Mouse (Mus musculus) ES-E14 (cell line): ENCODE measurements at regions not wholly inside any gene's neighbourhood (a gene's known extent, or its start where the extent isn't known, plus 50 kb on each side); places are given as distances from the start of the nearest gene placed in this dataset.

Experiments used
- DNase-seq: peaks from one replicate; pipeline ENCODE4 v3.0.0-alpha.2; 2013; ENCODE audit warnings: low read depth, low spot score
- H3K27ac ChIP-seq: 2 replicates; pipeline ENCODE4 v1.5.1; 2012; ENCODE audit warnings: low read depth, mild to moderate bottlenecking, low read length, moderate library complexity, mixed read lengths; ENCODE audit not compliant: poor library complexity, insufficient read depth, severe bottlenecking
- H3K36me3 ChIP-seq: 2 replicates; pipeline ENCODE4 v1.6.1; 2012; ENCODE audit warnings: mild to moderate bottlenecking, low read length, moderate library complexity, mixed read lengths; ENCODE audit not compliant: control insufficient read depth, poor library complexity, insufficient read depth, severe bottlenecking
- H3K4me1 ChIP-seq, 2 experiments: fragments of 150-350 bp in 1 of 2; sonication (generic) in 1 of 2; 2 replicates each; pipeline ENCODE4 v1.6.1; 2012; ENCODE audit warnings: low read length in 2 of 2, mild to moderate bottlenecking in 1 of 2, mixed read lengths in 1 of 2; ENCODE audit not compliant: control insufficient read depth in 2 of 2, insufficient read depth in 2 of 2, poor library complexity in 1 of 2
- H3K4me3 ChIP-seq, 2 experiments: fragments of 150-350 bp in 1 of 2; sonication (generic) in 1 of 2; 2 replicates each; pipeline ENCODE4 v1.5.1; 2012; ENCODE audit warnings: low read length in 2 of 2, low read depth in 1 of 2, mild to moderate bottlenecking in 1 of 2, mixed read lengths in 1 of 2; ENCODE audit not compliant: insufficient read depth in 1 of 2, poor library complexity in 1 of 2, severe bottlenecking in 1 of 2
- H3K9ac ChIP-seq: 2 replicates; pipeline ENCODE4 v1.6.1; 2012; ENCODE audit warnings: low read depth, mild to moderate bottlenecking, low read length, mixed read lengths; ENCODE audit not compliant: poor library complexity, insufficient read depth, severe bottlenecking
- H3K9me3 ChIP-seq: fragments of 150-350 bp; sonication (generic); 2 replicates; pipeline ENCODE4 v1.6.1; 2012; ENCODE audit warnings: low read depth, mild to moderate bottlenecking, low read length; ENCODE audit not compliant: control insufficient read depth, insufficient read depth
- CHD2 ChIP-seq: IDR thresholded peaks from 2 replicates; pipeline ENCODE4 v1.6.1; 2014; ENCODE audit warnings: mild to moderate bottlenecking, low read depth, low read length, inconsistent platforms
- HCFC1 ChIP-seq: IDR thresholded peaks from 2 replicates; pipeline ENCODE4 v1.6.1; 2012; ENCODE audit warnings: low read length, inconsistent platforms, borderline replicate concordance; ENCODE audit not compliant: insufficient read depth
- MAFK ChIP-seq: IDR thresholded peaks from 2 replicates; pipeline ENCODE4 v1.6.1; 2014; ENCODE audit warnings: mild to moderate bottlenecking, low read depth, low read length, inconsistent platforms; ENCODE audit not compliant: insufficient read depth
- ZC3H11A ChIP-seq: IDR thresholded peaks from 2 replicates; pipeline ENCODE4 v1.6.1; 2012; ENCODE audit warnings: low read depth, mild to moderate bottlenecking, inconsistent platforms, low read length, borderline replicate concordance
- ZNF384 ChIP-seq: IDR thresholded peaks from 2 replicates; pipeline ENCODE4 v1.6.1; 2012; ENCODE audit warnings: low read depth, low read length, inconsistent platforms
- in situ Hi-C, 2 experiments: fragments of 600-800 bp; cut with MboI; formaldehyde crosslinking; loops; one replicate each; pipeline ENCODE4 v1.15.1; 2025; ENCODE audit warnings: low sequenced_read_pairs in 2 of 2, inconsistent platforms in 1 of 2; ENCODE audit not compliant: unreplicated experiment in 2 of 2

DNA sequence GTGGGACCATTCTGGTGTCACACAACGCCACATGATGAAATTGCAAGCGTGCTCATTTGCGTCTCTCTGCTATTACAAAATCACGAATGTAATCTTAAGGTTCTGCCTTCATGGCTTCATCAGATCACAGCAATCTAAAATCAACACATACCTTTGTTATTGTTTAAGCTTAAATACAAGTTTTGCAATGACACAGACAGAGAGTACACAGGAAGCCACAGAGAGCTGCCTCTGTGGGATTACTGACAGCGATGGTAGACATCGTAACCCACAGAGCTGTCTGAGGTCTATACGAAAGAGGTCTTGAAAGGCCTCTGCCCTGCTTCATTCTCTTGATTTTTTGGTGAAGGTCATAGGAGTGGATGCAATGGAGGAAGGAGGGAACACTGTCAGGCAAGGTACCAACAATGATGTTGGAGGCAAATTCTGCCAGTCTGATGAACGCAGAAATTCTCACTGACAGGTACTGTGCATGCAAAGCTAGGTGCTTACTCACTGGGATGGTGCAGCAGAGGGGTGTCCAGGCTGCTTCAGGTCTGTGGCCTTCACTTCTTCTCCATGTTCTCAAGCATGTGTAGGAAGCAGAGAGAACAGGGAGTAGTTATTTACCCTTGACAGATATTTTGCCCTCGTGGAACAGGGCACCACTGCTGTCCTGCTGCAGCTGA lies 226.5 kb downstream of the Gm19410 start:
- in situ Hi-C loops: no loop called here
- no peaks in the 10 kb centered on the region for H3K36me3 ChIP-seq
- H3K4me1 ChIP-seq: no peaks in the 10 kb centered on the region
- H3K9ac ChIP-seq: no peak overlapping the region
- no peak overlapping the region for H3K27ac ChIP-seq
- TF ChIP-seq ZC3H11A: no peak
- no peak for TF ChIP-seq MAFK
- no peak for TF ChIP-seq ZNF384
- no peak overlapping the region for H3K4me3 ChIP-seq
- DNase-seq: no peak
- H3K9me3 ChIP-seq: no peaks in the 10 kb centered on the region

DNA sequence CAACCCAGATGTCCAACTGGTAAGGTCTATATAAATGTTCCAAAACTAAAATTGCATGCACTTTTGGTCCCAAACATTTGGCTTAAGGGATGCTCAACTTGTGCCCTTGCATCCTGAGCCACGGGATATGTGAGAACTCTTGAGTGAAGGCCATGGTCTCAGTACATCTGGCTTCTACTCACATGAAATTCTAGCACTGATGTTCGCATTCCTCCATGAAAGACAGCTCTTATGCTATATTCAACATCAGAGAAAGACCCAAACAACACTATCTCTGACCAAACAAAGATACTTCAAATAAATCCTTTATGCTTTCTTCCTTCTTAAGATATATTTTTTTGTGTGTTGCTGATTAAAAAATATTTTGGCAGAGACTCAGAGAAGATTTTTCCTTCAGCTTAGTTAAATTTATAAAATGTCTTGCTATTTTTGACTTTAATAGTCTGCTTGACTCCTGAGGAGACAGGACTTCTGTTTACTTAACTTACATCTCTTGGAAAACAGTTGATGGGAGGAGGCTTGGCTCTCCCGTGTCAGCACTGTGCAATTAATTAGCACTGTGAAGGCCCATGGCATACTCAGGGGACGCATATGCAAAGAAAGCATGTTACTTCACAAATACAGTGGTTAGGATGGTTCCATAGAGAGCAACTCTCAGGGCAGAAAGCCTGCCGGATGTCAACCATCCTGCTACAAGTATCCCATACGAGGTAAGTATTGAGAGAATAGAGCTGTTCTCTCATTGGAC lies 230.9 kb downstream of the Gm19410 start:
- no peak for TF ChIP-seq ZC3H11A
- TF ChIP-seq MAFK: no peak
- no peak for TF ChIP-seq ZNF384
- TF ChIP-seq HCFC1: no peak
- TF ChIP-seq CHD2: no peak
- no peaks in the 10 kb centered on the region for H3K4me1 ChIP-seq
- no peaks in the 10 kb centered on the region for H3K36me3 ChIP-seq
- no peak overlapping the region for H3K4me3 ChIP-seq
- H3K9me3 ChIP-seq: no peaks in the 10 kb centered on the region
- no peak overlapping the region for H3K9ac ChIP-seq
- DNase-seq: no peak
- no peak overlapping the region for H3K27ac ChIP-seq
- in situ Hi-C loops: no loop called here

DNA sequence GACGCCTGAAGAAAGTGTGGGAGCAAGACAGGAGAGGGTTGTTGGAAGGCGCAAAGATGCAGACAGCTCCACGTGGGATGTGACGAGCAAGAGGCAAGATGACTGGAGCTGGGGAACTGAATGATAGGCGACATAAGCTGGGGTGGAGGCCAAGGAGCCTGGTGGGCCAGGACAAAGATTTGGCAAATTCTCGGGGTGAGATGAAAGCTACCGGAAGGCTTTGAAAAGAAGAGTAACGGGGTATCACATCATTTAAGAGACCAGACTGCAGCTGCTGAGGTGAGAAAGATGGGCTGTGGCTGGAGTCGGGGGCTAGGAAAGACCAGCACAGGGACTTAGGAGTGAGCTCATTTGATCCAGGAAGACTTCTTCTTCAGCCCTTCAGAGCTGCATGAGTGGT lies 234.0 kb downstream of the Gm19410 start:
- H3K4me3 ChIP-seq: no peak overlapping the region
- in situ Hi-C loops: no loop called here
- no peak overlapping the region for H3K9ac ChIP-seq
- H3K4me1 ChIP-seq: no peaks in the 10 kb centered on the region
- DNase-seq: no peak
- no peaks in the 10 kb centered on the region for H3K36me3 ChIP-seq
- H3K9me3 ChIP-seq: no peaks in the 10 kb centered on the region
- H3K27ac ChIP-seq: no peak overlapping the region
- TF ChIP-seq HCFC1: no peak

DNA sequence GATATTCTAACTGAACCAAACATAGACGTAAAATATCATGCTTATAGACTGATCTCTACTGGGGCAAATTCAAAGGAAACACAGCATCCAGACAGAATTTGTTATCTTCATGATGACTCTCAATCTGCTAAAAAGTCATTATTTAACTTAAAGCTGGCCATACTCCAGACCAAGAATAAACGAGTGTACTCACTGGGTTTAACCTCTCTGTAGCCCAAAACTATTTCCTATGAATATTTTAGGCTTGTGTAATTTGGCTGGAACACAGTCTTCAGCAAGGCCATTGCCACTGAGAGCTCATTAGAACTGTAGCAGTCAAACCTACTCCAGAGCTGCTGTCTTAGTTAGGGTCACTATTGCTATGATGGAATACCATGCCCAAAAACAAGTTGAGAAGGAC lies 238.8 kb downstream of the Gm19410 start:
- H3K4me1 ChIP-seq: no peaks in the 10 kb centered on the region
- no peak overlapping the region for H3K27ac ChIP-seq
- TF ChIP-seq ZNF384: no peak
- TF ChIP-seq CHD2: no peak
- no peak for TF ChIP-seq ZC3H11A
- no peak for TF ChIP-seq MAFK
- no peak for TF ChIP-seq HCFC1
- H3K36me3 ChIP-seq: no peaks in the 10 kb centered on the region
- DNase-seq: no peak
- no peak overlapping the region for H3K9ac ChIP-seq
- in situ Hi-C loops: no loop called here
- H3K9me3 ChIP-seq: no peaks in the 10 kb centered on the region
- no peak overlapping the region for H3K4me3 ChIP-seq

DNA sequence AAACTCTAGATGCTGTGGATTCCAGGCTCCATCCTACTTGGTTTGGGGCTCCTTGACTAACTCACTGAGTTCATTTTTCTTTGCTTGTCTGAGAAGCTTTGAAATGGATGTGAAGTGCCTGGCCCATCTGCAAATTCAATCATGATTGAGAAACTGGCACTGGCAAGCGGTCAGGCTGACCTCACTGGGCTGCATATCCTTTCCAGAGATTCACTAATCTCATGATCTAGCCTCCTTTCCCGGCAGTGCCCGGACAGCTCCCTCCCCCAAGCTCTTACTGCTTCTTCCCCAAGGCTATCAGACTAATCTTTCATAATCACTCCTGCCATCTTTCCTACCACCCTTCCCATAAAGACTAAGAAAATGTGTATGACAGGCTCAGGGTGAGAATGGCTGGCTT lies 239.9 kb downstream of the Gm19410 start:
- no peaks in the 10 kb centered on the region for H3K4me1 ChIP-seq
- TF ChIP-seq ZC3H11A (no peak), HCFC1 (no peak), MAFK (no peak), CHD2 (no peak), ZNF384 (no peak)
- in situ Hi-C loops: no loop called here
- no peaks in the 10 kb centered on the region for H3K36me3 ChIP-seq
- H3K27ac ChIP-seq: no peak overlapping the region
- no peaks in the 10 kb centered on the region for H3K9me3 ChIP-seq
- no peak overlapping the region for H3K4me3 ChIP-seq
- H3K9ac ChIP-seq: no peak overlapping the region
- no peak for DNase-seq
